Mouse (Mus musculus) bone marrow macrophage, adult 2 months (primary cell): ENCODE measurements around the gene Atp9a.

Source experiments
- CTCF ChIP-seq: IDR thresholded peaks from 2 replicates; pipeline ENCODE4 v1.5.1; 2012; ENCODE audit warnings: low read depth, mild to moderate bottlenecking, low read length, moderate library complexity
- POLR2A ChIP-seq: IDR thresholded peaks from 2 replicates; pipeline ENCODE4 v1.6.1; 2012; ENCODE audit warnings: mild to moderate bottlenecking, low read depth, low read length, borderline replicate concordance

GRCm38 (mm10) chr2:168625091-168625490, 117.1 kb downstream of the Atp9a start:
- TF ChIP-seq CTCF = no peak
- TF ChIP-seq POLR2A = no peak
